Mouse (Mus musculus) ES-E14 (cell line): ENCODE results near the gene Swap70.

Experiments used
- HCFC1 ChIP-seq: IDR thresholded peaks from 2 replicates; pipeline ENCODE4 v1.6.1; 2012; ENCODE audit warnings: low read length, inconsistent platforms, borderline replicate concordance; ENCODE audit not compliant: insufficient read depth
- MAFK ChIP-seq: IDR thresholded peaks from 2 replicates; pipeline ENCODE4 v1.6.1; 2014; ENCODE audit warnings: mild to moderate bottlenecking, low read depth, low read length, inconsistent platforms; ENCODE audit not compliant: insufficient read depth
- ZC3H11A ChIP-seq: IDR thresholded peaks from 2 replicates; pipeline ENCODE4 v1.6.1; 2012; ENCODE audit warnings: low read depth, mild to moderate bottlenecking, inconsistent platforms, low read length, borderline replicate concordance
- ZNF384 ChIP-seq: IDR thresholded peaks from 2 replicates; pipeline ENCODE4 v1.6.1; 2012; ENCODE audit warnings: low read depth, low read length, inconsistent platforms

- TF ChIP-seq MAFK (no peak), ZNF384 (no peak), ZC3H11A (no peak), HCFC1 (no peak)
Observed at GRCm38 (mm10) chr7:110286198-110286732, 64.8 kb downstream of the Swap70 start.
